Mouse (Mus musculus) limb, embryonic 12.5 days (tissue): ENCODE data around the gene Anxa5. TPM values are rescaled to one million over a fixed set of nuclear protein-coding genes. Genes with fewer than 3 reads are reported as not detected.

Experiments
- ATAC-seq: fragments of 200-750 bp; cut with Nextera tagmentation; 2 replicates; pipeline ENCODE4 v1.8.0; 2017; ENCODE audit warnings: low read depth, moderate TSS enrichment; ENCODE audit not compliant: insufficient number of reproducible peaks, insufficient read depth, low FRiP score, low TSS enrichment
- H3K27ac ChIP-seq: fragments of 300-500 bp; sonication (generic); 2 replicates; pipeline ENCODE4 v1.5.1; 2016; ENCODE audit warnings: mild to moderate bottlenecking, moderate library complexity
- H3K27me3 ChIP-seq: fragments of 300-500 bp; sonication (generic); 2 replicates; pipeline ENCODE4 v1.6.1; 2016; ENCODE audit warnings: mild to moderate bottlenecking, moderate library complexity
- H3K36me3 ChIP-seq: fragments of 300-500 bp; sonication (generic); 2 replicates; pipeline ENCODE4 v1.6.1; 2016; ENCODE audit warnings: mild to moderate bottlenecking, moderate library complexity
- H3K4me1 ChIP-seq: fragments of 300-500 bp; sonication (generic); replicated peaks from 2 replicates; pipeline ENCODE4 v1.6.1; 2016
- H3K4me2 ChIP-seq: fragments of 300-500 bp; sonication (generic); 2 replicates; pipeline ENCODE4 v1.6.1; 2016; ENCODE audit warnings: mild to moderate bottlenecking, moderate library complexity
- H3K4me3 ChIP-seq: fragments of 300-500 bp; sonication (generic); replicated peaks from 2 replicates; pipeline ENCODE4 v1.5.1; 2016; ENCODE audit warnings: mild to moderate bottlenecking
- H3K9ac ChIP-seq: fragments of 300-500 bp; sonication (generic); replicated peaks from 2 replicates; pipeline ENCODE4 v1.6.1; 2016; ENCODE audit warnings: mild to moderate bottlenecking, moderate library complexity
- H3K9me3 ChIP-seq: fragments of 300-500 bp; sonication (generic); 2 replicates; pipeline ENCODE4 v1.6.1; 2016; ENCODE audit warnings: mild to moderate bottlenecking, moderate library complexity
- WGBS: fragments of 180-500 bp; shearing (Covaris S2); methylation state at CpG from one replicate; pipeline ENCODE4 v1.1.7; 2016; 5-methylcytosine and 5-hydroxymethylcytosine counted together
- polyA plus RNA-seq: library from polyadenylated mRNA; unstranded; fragments of >200 nt; fragmentation: Nextera tagmentation; extraction: Ambion mirVana; gene quantifications from 2 replicates; pipeline ENCODE4 v1.2.1, GENCODE M21; 2016

Gene Anxa5
- polyA plus RNA-seq, 1 experiment from 2014 or later = 139 TPM

DNA sequence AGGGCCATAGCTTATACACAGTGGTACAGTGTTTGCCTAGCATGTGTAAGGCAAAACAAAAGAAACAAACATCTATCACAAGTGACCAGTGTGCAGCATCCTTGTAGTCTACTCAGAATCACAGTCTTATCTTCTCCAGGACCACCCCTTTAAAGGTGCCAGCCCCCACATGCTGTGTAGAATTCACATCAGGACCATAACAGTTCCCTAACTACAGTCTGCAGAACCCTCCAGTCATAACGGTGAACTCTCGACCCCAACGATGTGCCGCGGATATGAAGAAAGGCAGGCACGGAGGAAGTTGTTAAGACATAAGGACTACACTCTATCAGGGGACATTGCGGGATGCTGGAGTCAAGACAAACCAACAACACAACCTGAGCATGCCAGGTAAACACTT lies 23.7 kb upstream of the Anxa5 start:
- Histone ChIP-seq H3K27me3 (0 out of 2 replicates have a peak, but pooled peaks cover 2% of the 10 kb centered on the region), H3K27ac (no peak overlapping the region), H3K4me1 (no peaks in the 10 kb centered on the region), H3K9ac (no peak overlapping the region), H3K9me3 (no peaks in the 10 kb centered on the region), H3K4me2 (no peak overlapping the region), H3K4me3 (no peak overlapping the region), H3K36me3 (no peaks in the 10 kb centered on the region)
- ATAC-seq = no peak
- WGBS = 90% methylated on average over 7 of the region's 7 CpGs

DNA sequence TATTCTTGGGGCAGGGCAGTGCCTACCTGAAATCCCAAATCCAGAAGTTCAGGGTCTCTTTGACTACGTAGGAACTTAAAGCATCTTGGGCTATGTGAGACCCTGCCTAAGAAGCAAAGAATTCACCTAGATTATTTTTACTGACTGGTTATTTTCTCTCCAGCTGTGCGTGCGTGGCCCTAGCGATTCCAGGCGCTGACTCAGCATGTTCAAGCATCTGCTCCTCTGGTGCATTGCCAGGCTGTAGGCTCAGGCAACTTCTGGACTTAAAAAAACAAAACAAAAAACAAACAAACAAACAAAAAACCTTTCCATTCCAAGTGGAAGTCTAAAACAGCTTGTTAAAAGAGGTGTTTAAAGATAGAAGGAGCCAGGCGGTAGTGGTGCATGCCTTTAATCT lies 22.5 kb upstream of the Anxa5 start:
- WGBS = 84% methylated on average over 6 of the region's 6 CpGs
- no peak overlapping the region for H3K27ac ChIP-seq

GRCm38 (mm10) chr3:36496746-36497145 lies 21.1 kb upstream of the Anxa5 start:
- 14% methylated on average over 14 of the region's 14 CpGs for WGBS
- H3K4me2 ChIP-seq = no peak overlapping the region
- no peaks in the 10 kb centered on the region for H3K9me3 ChIP-seq
- no peaks in the 10 kb centered on the region for H3K36me3 ChIP-seq
- no peak overlapping the region for H3K4me3 ChIP-seq
- no peak overlapping the region for H3K9ac ChIP-seq
- H3K4me1 ChIP-seq = no peaks in the 10 kb centered on the region
- ATAC-seq = no peak
- H3K27me3 ChIP-seq = 0 out of 2 replicates have a peak, but pooled peaks cover 2% of the 10 kb centered on the region
- no peak overlapping the region for H3K27ac ChIP-seq

More for the DNA sequence above, 22.5 kb upstream of the Anxa5 start:
- no peak overlapping the region for H3K9ac ChIP-seq
- no peaks in the 10 kb centered on the region for H3K4me1 ChIP-seq
- no peak overlapping the region for H3K4me2 ChIP-seq
- H3K36me3 ChIP-seq = no peaks in the 10 kb centered on the region
- no peak overlapping the region for H3K4me3 ChIP-seq
- H3K9me3 ChIP-seq = no peaks in the 10 kb centered on the region
- H3K27me3 ChIP-seq = 0 out of 2 replicates have a peak, but pooled peaks cover 2% of the 10 kb centered on the region
- ATAC-seq = no peak

DNA sequence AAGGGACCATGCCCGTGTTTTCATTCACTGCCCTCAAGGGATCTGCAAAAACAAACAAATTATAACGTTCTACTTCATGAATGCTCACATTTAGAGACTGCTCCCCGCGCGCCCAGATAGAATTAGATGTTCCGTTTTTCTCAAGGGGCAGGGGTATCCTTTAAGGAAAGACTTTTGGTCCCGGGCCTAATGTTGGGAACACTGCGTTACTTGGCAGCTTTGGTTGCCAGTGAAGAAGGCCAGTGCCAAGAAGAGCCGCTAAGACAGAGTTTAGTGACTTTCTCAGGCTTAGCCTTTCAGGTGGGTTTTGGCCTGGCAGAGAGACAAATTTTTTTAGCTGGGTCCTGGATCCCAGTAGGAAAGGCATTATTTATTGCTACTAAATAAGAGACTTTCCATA lies 20.6 kb upstream of the Anxa5 start:
- 0 out of 2 replicates have a peak, but pooled peaks cover 2% of the 10 kb centered on the region for H3K27me3 ChIP-seq
- WGBS = 86% methylated on average over 9 of the region's 9 CpGs
- no peaks in the 10 kb centered on the region for H3K36me3 ChIP-seq
- no peak overlapping the region for H3K4me3 ChIP-seq
- no peak for ATAC-seq
- H3K27ac ChIP-seq = no peak overlapping the region
- no peaks in the 10 kb centered on the region for H3K4me1 ChIP-seq
- no peak overlapping the region for H3K9ac ChIP-seq
- H3K9me3 ChIP-seq = no peaks in the 10 kb centered on the region
- H3K4me2 ChIP-seq = no peak overlapping the region

DNA sequence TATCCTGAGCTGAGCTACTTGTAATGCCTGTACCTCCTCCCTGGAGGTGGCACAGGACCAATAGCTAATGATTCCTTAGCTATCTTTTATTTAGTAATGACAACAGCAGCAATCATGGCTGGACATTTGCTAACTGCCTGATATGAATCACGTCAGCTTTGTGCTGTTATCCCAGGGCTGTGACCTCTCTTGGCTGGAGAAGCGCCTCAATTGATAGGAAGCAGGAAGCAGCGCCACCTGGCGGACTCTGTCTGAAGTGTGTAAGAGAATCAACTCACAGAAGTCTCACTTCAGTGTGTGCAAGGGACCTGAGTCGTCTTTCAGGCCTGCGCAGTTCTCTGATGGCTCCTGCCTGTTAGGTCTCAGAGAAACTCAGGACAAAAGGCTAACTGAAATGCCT lies 19.7 kb upstream of the Anxa5 start:
- 0 out of 2 replicates have a peak, but pooled peaks have one; percentile 42 for ATAC-seq
- Histone ChIP-seq H3K27me3 (0 out of 2 replicates have a peak, but pooled peaks cover 2% of the 10 kb centered on the region), H3K4me3 (no peak overlapping the region), H3K36me3 (no peaks in the 10 kb centered on the region), H3K9me3 (no peaks in the 10 kb centered on the region), H3K9ac (no peak overlapping the region), H3K27ac (no peak overlapping the region), H3K4me2 (peak overlapping the region; percentile 19; the same call in 1 of the 2 replicates), H3K4me1 (no peaks in the 10 kb centered on the region)
- WGBS = 9% methylated on average over 6 of the region's 6 CpGs

DNA sequence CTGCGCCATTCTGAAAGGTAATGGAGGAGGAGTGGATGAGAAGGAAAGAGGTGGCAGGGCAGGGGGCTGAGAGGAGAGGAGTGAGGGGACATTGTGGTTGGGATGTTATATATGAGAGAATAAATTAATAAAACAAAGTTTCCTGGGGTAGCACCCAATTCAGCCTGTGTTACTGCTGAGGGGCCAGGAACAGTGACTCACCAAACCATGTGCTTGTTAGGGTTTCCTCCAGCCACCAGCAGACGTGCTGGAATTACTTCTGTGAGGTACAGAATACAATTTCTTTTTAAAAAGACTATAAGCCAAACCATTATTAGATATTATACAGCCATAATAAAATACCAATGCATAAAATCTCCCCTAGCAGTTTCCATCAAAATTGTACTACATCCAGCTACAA lies 18.9 kb upstream of the Anxa5 start:
- H3K4me1 ChIP-seq = no peaks in the 10 kb centered on the region
- ATAC-seq = no peak
- no peaks in the 10 kb centered on the region for H3K36me3 ChIP-seq
- no peak overlapping the region for H3K27ac ChIP-seq
- H3K9me3 ChIP-seq = no peaks in the 10 kb centered on the region
- no peak overlapping the region for H3K4me3 ChIP-seq
- no peak overlapping the region for H3K9ac ChIP-seq
- H3K4me2 ChIP-seq = no peak overlapping the region
- H3K27me3 ChIP-seq = 0 out of 2 replicates have a peak, but pooled peaks cover 2% of the 10 kb centered on the region
- 60% methylated on average over 2 of the region's 2 CpGs for WGBS

DNA sequence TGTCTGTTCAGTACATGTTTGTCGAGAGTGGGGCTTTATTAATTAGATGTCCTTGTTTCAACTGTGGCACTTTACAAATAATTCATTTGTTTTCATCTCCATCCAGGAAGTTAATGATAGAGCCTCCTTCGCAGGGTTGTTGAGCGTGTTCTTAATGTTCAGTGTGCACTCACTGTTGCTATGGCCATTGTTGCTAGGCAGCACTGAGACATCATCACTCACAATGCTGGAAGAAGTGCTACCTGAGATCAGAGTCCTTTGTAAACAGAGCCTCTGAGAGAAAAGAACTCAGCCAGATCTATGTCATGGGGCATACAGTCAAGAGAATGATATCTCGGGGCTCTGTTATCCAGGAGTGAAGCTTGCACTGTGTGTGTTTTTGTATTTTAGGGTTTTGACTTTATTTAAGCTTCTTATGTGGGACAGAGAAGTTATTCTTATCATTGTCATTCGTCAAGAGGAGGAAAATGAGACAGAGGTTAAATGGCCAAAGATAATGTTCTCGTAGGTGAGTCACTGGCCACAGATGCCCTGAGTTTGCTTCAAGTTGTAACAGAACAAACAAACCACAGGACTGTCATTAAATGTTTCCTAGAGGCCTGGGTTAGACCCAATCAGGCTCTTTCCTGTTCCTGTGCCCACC lies 18.1 kb upstream of the Anxa5 start:
- Histone ChIP-seq H3K4me2 (no peak overlapping the region), H3K27ac (no peak overlapping the region), H3K9me3 (no peaks in the 10 kb centered on the region), H3K9ac (no peak overlapping the region), H3K36me3 (no peaks in the 10 kb centered on the region), H3K4me3 (no peak overlapping the region), H3K4me1 (no peaks in the 10 kb centered on the region), H3K27me3 (0 out of 2 replicates have a peak, but pooled peaks cover 2% of the 10 kb centered on the region)
- ATAC-seq = no peak
- WGBS = 78% methylated on average over 6 of the region's 6 CpGs

- no peaks in the 10 kb centered on the region for H3K36me3 ChIP-seq
- no peak overlapping the region for H3K4me3 ChIP-seq
- H3K27ac ChIP-seq = no peak overlapping the region
- H3K4me1 ChIP-seq = no peaks in the 10 kb centered on the region
- H3K9ac ChIP-seq = no peak overlapping the region
- H3K9me3 ChIP-seq = no peaks in the 10 kb centered on the region
- 0 out of 2 replicates have a peak, but pooled peaks cover 2% of the 10 kb centered on the region for H3K27me3 ChIP-seq
- H3K4me2 ChIP-seq = no peak overlapping the region
- WGBS = 85% methylated on average over 9 of the region's 9 CpGs
- no peak for ATAC-seq
These were observed 17.2 kb upstream of the Anxa5 start for GRCm38 (mm10) chr3:36492716-36493391.

DNA sequence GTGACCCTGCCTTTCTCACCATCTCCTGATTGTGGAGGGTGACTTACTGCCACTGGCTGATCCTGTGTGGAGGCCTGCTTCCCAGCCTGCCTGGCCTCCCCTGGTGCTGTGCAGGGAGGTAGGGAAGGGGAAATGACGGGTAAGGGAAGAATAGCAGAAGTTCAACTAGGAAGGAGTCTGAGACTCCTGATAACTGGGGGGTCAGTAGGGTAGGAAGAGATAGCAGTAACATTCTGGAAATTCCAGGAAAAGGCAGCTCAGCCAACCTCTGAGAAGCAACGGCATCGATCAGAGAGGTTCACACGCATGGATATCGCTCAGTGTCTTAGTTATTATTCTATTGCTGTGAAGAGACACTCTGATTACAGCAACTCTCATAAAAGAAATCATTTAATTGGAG lies 15.8 kb upstream of the Anxa5 start:
- 91% methylated on average over 5 of the region's 5 CpGs for WGBS
- no peaks in the 10 kb centered on the region for H3K4me1 ChIP-seq
- no peak overlapping the region for H3K4me2 ChIP-seq
- no peaks in the 10 kb centered on the region for H3K36me3 ChIP-seq
- no peak overlapping the region for H3K27ac ChIP-seq
- no peak overlapping the region for H3K4me3 ChIP-seq
- ATAC-seq = no peak
- no peak overlapping the region for H3K9ac ChIP-seq
- H3K27me3 ChIP-seq = 0 out of 2 replicates have a peak, but pooled peaks cover 2% of the 10 kb centered on the region
- no peaks in the 10 kb centered on the region for H3K9me3 ChIP-seq

DNA sequence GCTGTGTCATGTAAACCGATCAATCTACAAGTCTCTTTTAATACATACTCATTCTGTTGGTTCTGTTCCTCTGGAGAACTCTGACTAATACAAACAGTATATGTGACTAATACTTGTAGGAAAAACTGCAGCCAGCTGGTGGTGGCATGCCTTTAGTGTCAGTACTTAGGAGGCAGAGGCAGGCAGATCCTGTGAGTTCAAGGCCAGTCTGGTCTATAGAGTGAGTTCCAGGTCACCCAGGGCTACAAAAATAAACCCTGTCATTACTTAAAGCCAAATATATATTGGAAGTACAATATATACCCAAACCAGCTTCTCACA lies 13.9 kb upstream of the Anxa5 start:
- no peak overlapping the region for H3K27ac ChIP-seq
- H3K9me3 ChIP-seq = no peaks in the 10 kb centered on the region
- no peak overlapping the region for H3K4me3 ChIP-seq
- no peak for ATAC-seq
- H3K4me2 ChIP-seq = no peak overlapping the region
- H3K9ac ChIP-seq = no peak overlapping the region
- 94% methylated on average over 1 of the region's 1 CpGs for WGBS
- no peaks in the 10 kb centered on the region for H3K27me3 ChIP-seq
- H3K4me1 ChIP-seq = no peaks in the 10 kb centered on the region
- no peaks in the 10 kb centered on the region for H3K36me3 ChIP-seq

- no peak for ATAC-seq
- no peak overlapping the region for H3K27ac ChIP-seq
These were observed 13.3 kb upstream of the Anxa5 start for GRCm38 (mm10) chr3:36488899-36489589.

More at GRCm38 (mm10) chr3:36488899-36489589, 13.3 kb upstream of the Anxa5 start:
- no peak overlapping the region for H3K4me2 ChIP-seq
- no peak overlapping the region for H3K9ac ChIP-seq
- no peaks in the 10 kb centered on the region for H3K27me3 ChIP-seq
- H3K4me1 ChIP-seq = no peaks in the 10 kb centered on the region
- WGBS = 81% methylated on average over 6 of the region's 6 CpGs
- H3K9me3 ChIP-seq = no peaks in the 10 kb centered on the region
- no peak overlapping the region for H3K4me3 ChIP-seq
- no peaks in the 10 kb centered on the region for H3K36me3 ChIP-seq
